Mouse (Mus musculus) kidney, postnatal 36 days (tissue): ENCODE measurements around the gene Rhoh.
A peak's percentile ranks its signal among the peaks of the same experiment; 100 is the strongest.

Source experiments
- DNase-seq, 2 experiments: peaks; one replicate each; pipeline ENCODE4 v3.0.0; 2021 to 2022; ENCODE audit warnings: mixed read lengths in 2 of 2

Gene Rhoh

GRCm38 (mm10) chr5:65861154-65861944 lies at the start of gene Rhoh:
Gene Rhoh (plus strand): TSS chr5:65861213.
- no peak for DNase-seq

GRCm38 (mm10) chr5:65823601-65824133 lies 37.3 kb upstream of the Rhoh start:
- DNase-seq, result peak; percentile 46 to 70

GRCm38 (mm10) chr5:65826476-65826875 lies 34.5 kb upstream of the Rhoh start:
- DNase-seq, result no peak

GRCm38 (mm10) chr5:65827102-65827501 lies 33.9 kb upstream of the Rhoh start:
- no peak for DNase-seq

GRCm38 (mm10) chr5:65828261-65828660 lies 32.8 kb upstream of the Rhoh start:
- DNase-seq, result no peak

- DNase-seq, result no peak
Measured at GRCm38 (mm10) chr5:65829059-65829458, 32.0 kb upstream of the Rhoh start.

GRCm38 (mm10) chr5:65831917-65832618 lies 28.9 kb upstream of the Rhoh start:
- no peak for DNase-seq

- DNase-seq, result no peak
Measured at GRCm38 (mm10) chr5:65833092-65833491, 27.9 kb upstream of the Rhoh start.

GRCm38 (mm10) chr5:65833766-65834498 lies 27.1 kb upstream of the Rhoh start:
- no peak for DNase-seq

GRCm38 (mm10) chr5:65838053-65838452 lies 23.0 kb upstream of the Rhoh start:
- DNase-seq, result no peak

- no peak for DNase-seq
Measured at GRCm38 (mm10) chr5:65842947-65843346, 18.1 kb upstream of the Rhoh start.

GRCm38 (mm10) chr5:65846534-65846933 lies 14.5 kb upstream of the Rhoh start:
- no peak for DNase-seq

GRCm38 (mm10) chr5:65846958-65847357 lies 14.1 kb upstream of the Rhoh start:
- no peak for DNase-seq

GRCm38 (mm10) chr5:65847656-65848055 lies 13.4 kb upstream of the Rhoh start:
- DNase-seq, result no peak

- no peak for DNase-seq
Measured at GRCm38 (mm10) chr5:65850765-65851164, 10.2 kb upstream of the Rhoh start.

GRCm38 (mm10) chr5:65854786-65855191 lies 6.2 kb upstream of the Rhoh start:
- DNase-seq, result no peak

GRCm38 (mm10) chr5:65855571-65855970 lies 5.4 kb upstream of the Rhoh start:
- no peak for DNase-seq

GRCm38 (mm10) chr5:65856591-65857411 lies 4.2 kb upstream of the Rhoh start:
- DNase-seq, result no peak

- no peak for DNase-seq
Measured at GRCm38 (mm10) chr5:65857935-65858334, 3.1 kb upstream of the Rhoh start.

- DNase-seq, result no peak
Measured at GRCm38 (mm10) chr5:65858355-65858754, 2.7 kb upstream of the Rhoh start.

GRCm38 (mm10) chr5:65858898-65859297 lies 2.1 kb upstream of the Rhoh start:
- no peak for DNase-seq

GRCm38 (mm10) chr5:65859396-65859795 lies 1.6 kb upstream of the Rhoh start:
- no peak for DNase-seq
